Mouse (Mus musculus) lung, postnatal 0 days (tissue): Measurements from ENCODE around the gene Irf2bpl. TPM values are rescaled to one million over a fixed set of nuclear protein-coding genes. Genes with fewer than 3 reads are reported as not detected.

ENCODE experiments used
- ATAC-seq: fragments of 200-750 bp; cut with Nextera tagmentation; 2 replicates; pipeline ENCODE4 v1.8.0; 2017; ENCODE audit warnings: moderate library complexity
- DNase-seq: peaks from one replicate; pipeline ENCODE4 v3.0.0-alpha.2; 2016; ENCODE audit warnings: low spot score
- H3K27ac ChIP-seq: fragments of 300-500 bp; sonication (generic); 2 replicates; pipeline ENCODE4 v1.5.1; 2014; ENCODE audit warnings: antibody characterized with exemption, mild to moderate bottlenecking, low read length, mixed read lengths
- H3K27me3 ChIP-seq: fragments of 300-500 bp; sonication (generic); replicated peaks from 2 replicates; pipeline ENCODE4 v1.6.1; 2014; ENCODE audit warnings: low read length, mixed read lengths; ENCODE audit not compliant: insufficient read depth
- H3K36me3 ChIP-seq: fragments of 300-500 bp; sonication (generic); 2 replicates; pipeline ENCODE4 v1.6.1; 2014; ENCODE audit warnings: low read length, mixed read lengths; ENCODE audit not compliant: insufficient read depth
- H3K4me1 ChIP-seq: fragments of 300-500 bp; sonication (generic); 2 replicates; pipeline ENCODE4 v1.6.1; 2014; ENCODE audit warnings: antibody characterized with exemption, low read depth, low read length, mixed read lengths; ENCODE audit not compliant: insufficient read depth
- H3K4me2 ChIP-seq: fragments of 300-500 bp; sonication (generic); replicated peaks from 2 replicates; pipeline ENCODE4 v1.6.1; 2014; ENCODE audit warnings: low read depth, mild to moderate bottlenecking, low read length, moderate library complexity, mixed read lengths
- H3K4me3 ChIP-seq: fragments of 300-500 bp; sonication (generic); 2 replicates; pipeline ENCODE4 v1.5.1; 2014; ENCODE audit warnings: low read depth, low read length
- H3K9ac ChIP-seq: fragments of 300-500 bp; sonication (generic); replicated peaks from 2 replicates; pipeline ENCODE4 v1.6.1; 2014; ENCODE audit warnings: low read depth, mild to moderate bottlenecking
- H3K9me3 ChIP-seq: fragments of 300-500 bp; sonication (generic); 2 replicates; pipeline ENCODE4 v1.6.1; 2016; ENCODE audit warnings: low read length, mixed read lengths
- CTCF ChIP-seq: IDR thresholded peaks from 2 replicates; pipeline ENCODE4 v1.5.1; 2016; ENCODE audit warnings: antibody characterized with exemption, mild to moderate bottlenecking
- EP300 ChIP-seq: IDR thresholded peaks from 2 replicates; pipeline ENCODE4 v1.6.1; 2016; ENCODE audit warnings: antibody characterized with exemption, mild to moderate bottlenecking, control low read depth
- WGBS: fragments of 180-500 bp; shearing (Covaris S2); extraction: QIAGEN DNeasy Blood & Tissue Kit; methylation state at CpG from one replicate; pipeline ENCODE4 v1.1.7; 2014; 5-methylcytosine and 5-hydroxymethylcytosine counted together
- polyA plus RNA-seq: library from polyadenylated mRNA; unstranded; fragments of >200 nt; fragmentation: Nextera tagmentation; extraction: Ambion mirVana; gene quantifications from 2 replicates; pipeline ENCODE4 v1.2.1, GENCODE M21; 2015

Gene Irf2bpl
- polyA plus RNA-seq, 1 experiment from 2014 or later: 39.5 TPM

DNA sequence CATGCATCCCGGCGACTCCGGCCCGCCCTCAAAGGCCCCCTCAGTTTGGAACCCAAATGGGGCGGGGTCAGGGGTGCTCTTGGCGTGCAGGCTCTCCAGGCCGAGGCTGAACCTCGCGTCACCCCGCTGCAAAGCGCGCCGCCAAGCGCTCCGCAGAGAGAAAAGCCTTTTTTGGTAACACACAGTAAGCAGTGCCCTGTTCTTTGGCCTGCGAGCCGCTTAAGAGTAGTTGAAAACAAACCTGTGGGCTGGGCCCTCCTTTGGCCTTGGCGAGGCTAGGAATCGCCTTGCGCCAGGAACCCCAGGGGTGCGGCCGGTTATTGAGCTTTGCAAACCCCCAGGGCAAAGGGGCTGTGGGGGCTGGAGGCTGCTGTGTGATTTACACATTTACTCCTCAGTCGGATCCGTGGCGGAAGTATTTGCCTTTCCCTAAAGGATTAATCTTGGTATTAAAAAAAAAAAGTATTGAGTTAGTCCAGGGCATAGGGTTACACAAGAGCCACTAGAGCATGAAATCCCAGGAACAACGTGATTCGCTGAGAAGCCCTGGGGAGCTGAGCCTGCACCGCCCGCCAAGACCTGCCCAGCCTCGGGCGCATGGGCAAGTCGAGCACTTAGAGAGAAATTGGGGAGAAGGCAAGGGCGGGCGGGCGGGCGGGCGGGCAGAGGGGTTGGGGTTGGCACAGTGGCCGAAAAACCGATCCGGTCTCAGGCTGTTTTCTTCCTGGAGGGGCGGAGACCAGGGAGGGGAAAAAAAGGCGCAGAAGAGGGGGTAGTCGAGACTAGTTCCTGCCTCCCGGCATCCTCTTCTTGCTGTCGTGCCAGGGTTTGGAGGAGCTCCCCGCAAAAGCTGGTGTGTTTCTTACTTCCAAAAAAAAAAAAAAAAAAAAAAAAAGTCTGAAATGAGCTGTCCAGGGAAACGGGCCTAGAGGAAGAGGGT, 3.8 kb upstream of the Irf2bpl start:
- Histone ChIP-seq H3K4me1 (peaks cover 43% of the 10 kb centered on the region), H3K27me3 (no peaks in the 10 kb centered on the region), H3K36me3 (no peaks in the 10 kb centered on the region), H3K9me3 (no peaks in the 10 kb centered on the region), H3K4me3 (peak overlapping the region; percentile 21), H3K27ac (peak overlapping the region; percentile 99), H3K9ac (peak overlapping the region; percentile 39), H3K4me2 (peak overlapping the region; percentile 60)
- WGBS: under 1% methylated on average over 46 of the region's 47 CpGs
- ATAC-seq: peak; percentile 73
- peak; percentile 70 for TF ChIP-seq CTCF
- TF ChIP-seq EP300: peak; percentile 5
- DNase-seq: peak; percentile 98

DNA sequence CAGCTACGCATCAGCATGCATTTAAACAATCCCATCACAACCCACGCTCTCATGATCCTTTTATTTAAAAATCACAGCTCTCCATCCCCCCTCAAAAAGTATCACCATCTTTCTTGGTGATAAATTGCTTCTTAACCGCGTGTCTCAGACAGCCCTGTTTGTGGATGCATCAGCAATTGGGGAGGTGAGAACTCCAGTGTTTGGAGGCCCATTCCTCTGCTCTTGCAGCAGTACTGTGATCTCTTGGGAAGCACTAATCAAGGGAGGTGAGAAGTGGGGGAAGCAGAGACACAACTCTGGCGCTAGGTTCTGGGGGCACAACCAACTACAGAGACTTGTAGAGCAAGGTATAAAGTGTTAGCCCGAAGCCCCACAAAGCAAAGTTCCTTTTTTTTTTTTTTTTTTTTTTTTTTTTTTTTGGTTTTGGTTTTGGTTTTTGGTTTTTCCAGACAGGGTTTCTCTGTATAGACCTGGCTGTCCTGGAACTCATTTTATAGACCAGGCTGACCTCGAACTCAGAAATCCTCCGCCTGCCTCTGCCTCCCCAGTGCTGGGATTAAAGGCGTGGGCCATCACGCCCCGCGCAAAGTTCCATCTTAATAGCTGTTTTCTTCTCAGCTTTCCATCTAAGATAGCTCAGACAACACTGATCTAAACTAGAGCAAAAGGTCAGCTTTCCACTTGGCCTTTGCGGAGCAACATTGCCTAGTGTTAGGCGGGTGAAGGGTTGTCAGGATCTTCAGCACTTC, 3.0 kb upstream of the Irf2bpl start:
- ATAC-seq (no peak), DNase-seq (no peak)
- Histone ChIP-seq H3K36me3 (no peaks in the 10 kb centered on the region), H3K4me1 (peaks cover 37% of the 10 kb centered on the region), H3K27me3 (no peaks in the 10 kb centered on the region), H3K9ac (peak overlapping the region; percentile 39; the same call in 1 of the 2 replicates), H3K27ac (peak overlapping the region; percentile 99), H3K4me2 (peak overlapping the region; percentile 60), H3K9me3 (no peaks in the 10 kb centered on the region), H3K4me3 (peak overlapping the region; percentile 21)
- TF ChIP-seq CTCF (no peak), EP300 (no peak)
- 36% methylated on average over 14 of the region's 14 CpGs for WGBS

DNA sequence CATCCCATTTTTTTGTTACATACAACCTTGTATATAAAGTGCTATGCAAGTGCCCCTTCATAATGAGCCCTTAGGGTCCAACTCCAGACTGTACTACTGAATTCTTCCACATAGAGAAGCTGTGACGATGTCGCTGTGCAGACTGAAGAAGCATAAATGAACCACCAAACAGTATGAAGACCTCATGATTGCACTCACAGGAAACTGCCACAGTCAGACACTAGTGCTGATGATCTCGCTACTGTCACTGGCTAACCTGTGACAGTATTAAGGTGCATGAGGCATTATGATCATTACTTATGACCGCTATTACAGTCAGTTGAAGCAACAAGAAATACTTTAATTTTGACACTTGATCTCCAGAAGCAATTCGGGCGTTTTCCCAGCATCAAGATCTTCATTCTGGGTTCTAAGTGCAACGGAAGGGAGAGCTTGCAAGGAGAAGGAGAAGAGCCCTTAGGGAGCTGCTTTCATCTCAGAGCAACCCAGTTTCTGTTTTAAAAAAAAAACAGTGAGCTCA, 1.9 kb upstream of the Irf2bpl start:
- H3K4me2 ChIP-seq: no peak overlapping the region
- no peak overlapping the region for H3K9ac ChIP-seq

DNA sequence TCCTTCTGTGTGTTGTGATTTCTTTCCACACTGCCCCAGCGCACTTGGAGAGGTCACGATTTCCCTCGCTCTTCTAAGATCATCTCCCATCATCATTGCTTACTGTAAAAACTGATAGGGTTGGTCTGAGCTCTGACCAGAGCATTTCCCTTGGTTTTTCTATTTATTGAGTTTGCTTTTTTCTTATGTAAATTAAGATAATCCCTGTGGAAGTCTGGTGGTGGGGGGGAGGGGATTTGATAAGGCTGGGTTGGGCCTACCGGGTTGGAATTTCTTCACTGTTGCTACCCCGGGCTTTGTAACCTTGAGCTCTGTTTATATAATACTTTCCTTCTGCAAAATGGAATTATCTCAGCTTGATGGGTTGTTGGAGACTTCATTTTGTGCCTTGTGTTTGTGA, 1.1 kb upstream of the Irf2bpl start:
- Histone ChIP-seq H3K27me3 (no peaks in the 10 kb centered on the region), H3K4me1 (peaks cover 30% of the 10 kb centered on the region), H3K4me2 (peak overlapping the region; percentile 93; the same call in 1 of the 2 replicates), H3K4me3 (no peak overlapping the region), H3K9ac (no peak overlapping the region), H3K27ac (peak overlapping the region; percentile 100; the same call in 1 of the 2 replicates), H3K36me3 (no peaks in the 10 kb centered on the region), H3K9me3 (no peaks in the 10 kb centered on the region)
- WGBS: 26% methylated on average over 5 of the region's 5 CpGs
- ATAC-seq (no peak), DNase-seq (no peak)
- TF ChIP-seq EP300 (no peak), CTCF (no peak)

More for the DNA sequence above, 1.9 kb upstream of the Irf2bpl start:
- peaks cover 37% of the 10 kb centered on the region for H3K4me1 ChIP-seq
- no peaks in the 10 kb centered on the region for H3K36me3 ChIP-seq
- no peak overlapping the region for H3K4me3 ChIP-seq
- no peaks in the 10 kb centered on the region for H3K9me3 ChIP-seq
- WGBS: 69% methylated on average over 7 of the region's 7 CpGs
- DNase-seq: no peak
- no peak for ATAC-seq
- no peaks in the 10 kb centered on the region for H3K27me3 ChIP-seq
- TF ChIP-seq CTCF (no peak), EP300 (no peak)
- peak overlapping the region; percentile 99 for H3K27ac ChIP-seq

DNA sequence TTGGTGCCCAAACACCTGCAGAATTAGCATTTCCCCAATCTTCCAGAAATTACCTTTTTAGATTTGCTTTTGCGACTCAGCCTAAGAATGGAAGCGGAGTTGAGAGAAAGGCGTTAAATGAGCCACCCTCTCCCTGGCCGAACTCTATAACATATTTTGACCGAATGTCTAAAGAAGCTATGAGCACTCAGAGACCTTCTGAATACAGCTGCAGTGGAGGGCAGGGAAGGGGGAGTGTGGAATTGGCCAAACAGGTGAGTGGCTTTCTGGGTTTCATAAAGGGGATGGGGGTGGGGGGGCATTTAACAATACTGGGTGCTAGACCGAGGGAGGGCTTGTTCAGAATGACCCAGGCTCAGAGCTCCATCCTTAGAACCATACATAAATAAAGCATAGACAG, 738 bp upstream of the Irf2bpl start:
- H3K36me3 ChIP-seq: no peaks in the 10 kb centered on the region
- 8% methylated on average over 6 of the region's 6 CpGs for WGBS
- H3K9me3 ChIP-seq: no peaks in the 10 kb centered on the region
- H3K4me3 ChIP-seq: peak overlapping the region; percentile 96
- H3K4me1 ChIP-seq: peaks cover 26% of the 10 kb centered on the region
- DNase-seq (no peak), ATAC-seq (no peak)
- H3K4me2 ChIP-seq: peak overlapping the region; percentile 93
- TF ChIP-seq CTCF (no peak), EP300 (no peak)
- no peak overlapping the region for H3K9ac ChIP-seq
- H3K27ac ChIP-seq: peak overlapping the region; percentile 100
- H3K27me3 ChIP-seq: no peaks in the 10 kb centered on the region
